Mouse (Mus musculus): Measurements from ENCODE around the gene Tnnt3.

DNA sequence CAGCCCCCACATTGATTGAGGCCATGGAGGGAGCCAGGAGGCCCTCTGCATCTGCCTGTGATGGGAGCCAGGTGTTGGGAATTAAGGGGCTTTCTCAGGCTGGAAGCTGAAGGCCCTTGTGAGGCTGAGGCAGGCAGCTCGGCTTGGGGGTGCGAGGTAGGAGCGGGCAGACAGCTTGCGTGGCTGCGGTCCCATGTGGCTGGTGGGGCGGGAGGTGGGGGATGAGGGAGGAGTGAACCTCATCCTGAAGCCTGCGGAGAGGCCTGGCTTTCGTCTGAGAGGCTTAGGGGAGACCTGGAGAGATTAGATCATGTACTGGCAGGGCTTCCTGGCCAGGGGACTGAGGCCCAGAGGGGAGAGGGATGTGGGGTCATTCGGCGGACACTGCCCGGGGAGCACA, 15.5 kb upstream of the Tnnt3 start:
- TF ChIP-seq CTCF (IDR thresholded peaks at IDR 0.05) = no peak
- no peak for TF ChIP-seq EP300 (IDR thresholded peaks at IDR 0.05)
